Mouse (Mus musculus) limb, embryonic 14.5 days (tissue): ENCODE results near the gene Smarcd3. TPM values are rescaled to one million over a fixed set of nuclear protein-coding genes. Genes with fewer than 3 reads are reported as not detected.
A peak's percentile ranks its signal among the peaks of the same experiment; 100 is the strongest.

Experiments used
- ATAC-seq: fragments of 200-750 bp; cut with Nextera tagmentation; 2 replicates; pipeline ENCODE4 v1.8.0; 2017; ENCODE audit warnings: low read depth, moderate number of reproducible peaks, moderate TSS enrichment; ENCODE audit not compliant: low FRiP score
- DNase-seq: peaks from one replicate; pipeline ENCODE4 v3.0.0-alpha.2; 2015; ENCODE audit warnings: low spot score
- H3K27ac ChIP-seq: fragments of 300-500 bp; sonication (generic); replicated peaks from 2 replicates; pipeline ENCODE4 v1.5.1; 2014; ENCODE audit warnings: low read depth, mild to moderate bottlenecking, low read length, moderate library complexity, mixed read lengths
- H3K27me3 ChIP-seq: fragments of 300-500 bp; sonication (generic); 2 replicates; pipeline ENCODE4 v1.6.1; 2014; ENCODE audit warnings: low read length, mixed read lengths; ENCODE audit not compliant: control insufficient read depth, insufficient read depth
- H3K36me3 ChIP-seq: fragments of 300-500 bp; sonication (generic); 2 replicates; pipeline ENCODE4 v1.6.1; 2014; ENCODE audit warnings: mild to moderate bottlenecking, low read length, moderate library complexity, mixed read lengths; ENCODE audit not compliant: control insufficient read depth, insufficient read depth
- H3K4me1 ChIP-seq: fragments of 300-500 bp; sonication (generic); 2 replicates; pipeline ENCODE4 v1.6.1; 2014; ENCODE audit warnings: antibody characterized with exemption, low read length, mixed read lengths; ENCODE audit not compliant: control insufficient read depth, insufficient read depth
- H3K4me2 ChIP-seq: fragments of 300-500 bp; sonication (generic); replicated peaks from 2 replicates; pipeline ENCODE4 v1.6.1; 2014; ENCODE audit warnings: low read depth, mild to moderate bottlenecking, low read length, moderate library complexity; ENCODE audit not compliant: severe bottlenecking
- H3K4me3 ChIP-seq: fragments of 300-500 bp; sonication (generic); replicated peaks from 2 replicates; pipeline ENCODE4 v1.5.1; 2014; ENCODE audit warnings: low read length
- H3K9ac ChIP-seq: fragments of 300-500 bp; sonication (generic); 2 replicates; pipeline ENCODE4 v1.6.1; 2014; ENCODE audit warnings: mild to moderate bottlenecking, low read depth, low read length, moderate library complexity; ENCODE audit not compliant: severe bottlenecking
- H3K9me3 ChIP-seq: fragments of 300-500 bp; sonication (generic); 2 replicates; pipeline ENCODE4 v1.6.1; 2016; ENCODE audit warnings: low read length; ENCODE audit not compliant: control insufficient read depth
- POLR2A ChIP-seq: fragments of 200-500 bp; IDR thresholded peaks from 2 replicates; pipeline ENCODE4 v1.8.0; 2012; ENCODE audit warnings: inconsistent platforms, mild to moderate bottlenecking, moderate library complexity, borderline replicate concordance; ENCODE audit not compliant: insufficient read depth, insufficient read length; ENCODE audit errors: extremely low read depth
- WGBS: fragments of 180-500 bp; shearing (Covaris S2); extraction: QIAGEN DNeasy Blood & Tissue Kit; methylation state at CpG from one replicate; pipeline ENCODE4 v1.1.7; 2014; 5-methylcytosine and 5-hydroxymethylcytosine counted together
- polyA plus RNA-seq, 2 experiments: library from polyadenylated mRNA; depleted of rRNA in 1 of 2; stranded (reverse) in 1 of 2; unstranded in 1 of 2; fragments of >200 nt; fragmentation: Nextera tagmentation in 1 of 2; extraction: Ambion mirVana in 1 of 2; gene quantifications; 2 replicates each; pipeline versions ENCODE4 v1.2.1 to v1.2.3; 2012 to 2014

Smarcd3 gene
- polyA plus RNA-seq, 2 experiments = 52.7 to 91.5 TPM

GRCm38 (mm10) chr5:24620116-24620515, 4.1 kb downstream of the Smarcd3 start:
- Histone ChIP-seq H3K9ac (0 out of 2 replicates have a peak overlapping the region, but pooled peaks have one; percentile 34), H3K36me3 (no peaks in the 10 kb centered on the region), H3K4me2 (peak overlapping the region; percentile 1; the same call in 1 of the 2 replicates), H3K4me3 (no peak overlapping the region), H3K27ac (peak overlapping the region; percentile 75), H3K27me3 (no peaks in the 10 kb centered on the region), H3K9me3 (no peaks in the 10 kb centered on the region), H3K4me1 (peaks cover 23% of the 10 kb centered on the region)
- 18% methylated on average over 8 of the region's 8 CpGs for WGBS
- no peak for TF ChIP-seq POLR2A
- ATAC-seq (peak; percentile 51; the same call in 1 of the 2 replicates), DNase-seq (peak; percentile 80)

GRCm38 (mm10) chr5:24618921-24619320, 5.3 kb downstream of the Smarcd3 start:
- H3K36me3 ChIP-seq = no peaks in the 10 kb centered on the region
- H3K27ac ChIP-seq = no peak overlapping the region
- no peaks in the 10 kb centered on the region for H3K9me3 ChIP-seq
- H3K9ac ChIP-seq = no peak overlapping the region
- DNase-seq = no peak
- no peak for ATAC-seq
- no peaks in the 10 kb centered on the region for H3K27me3 ChIP-seq
- 83% methylated on average over 3 of the region's 3 CpGs for WGBS
- no peak overlapping the region for H3K4me3 ChIP-seq
- no peak overlapping the region for H3K4me2 ChIP-seq
- peaks cover 19% of the 10 kb centered on the region for H3K4me1 ChIP-seq
- TF ChIP-seq POLR2A = no peak

GRCm38 (mm10) chr5:24615097-24615496, 9.1 kb downstream of the Smarcd3 start:
- TF ChIP-seq POLR2A = no peak
- no peak for ATAC-seq
- Histone ChIP-seq H3K27me3 (no peaks in the 10 kb centered on the region), H3K4me2 (no peak overlapping the region), H3K9me3 (no peaks in the 10 kb centered on the region), H3K27ac (no peak overlapping the region), H3K36me3 (no peaks in the 10 kb centered on the region), H3K9ac (no peak overlapping the region), H3K4me1 (peaks cover 16% of the 10 kb centered on the region), H3K4me3 (no peak overlapping the region)
- no peak for DNase-seq
- WGBS = 71% methylated on average over 6 of the region's 6 CpGs

- TF ChIP-seq POLR2A = no peak
- no peak for ATAC-seq
- no peak overlapping the region for H3K9ac ChIP-seq
Measured at GRCm38 (mm10) chr5:24612302-24612649, 11.9 kb downstream of the Smarcd3 start.

GRCm38 (mm10) chr5:24611366-24612301, 12.6 kb downstream of the Smarcd3 start:
- H3K9ac ChIP-seq = no peak overlapping the region
- DNase-seq = no peak
- no peak for TF ChIP-seq POLR2A
- no peaks in the 10 kb centered on the region for H3K36me3 ChIP-seq
- WGBS = 48% methylated on average over 7 of the region's 7 CpGs
- no peaks in the 10 kb centered on the region for H3K9me3 ChIP-seq
- no peak for ATAC-seq
- H3K4me2 ChIP-seq = no peak overlapping the region
- no peak overlapping the region for H3K4me3 ChIP-seq
- H3K4me1 ChIP-seq = peaks cover 10% of the 10 kb centered on the region
- H3K27ac ChIP-seq = no peak overlapping the region
- H3K27me3 ChIP-seq = no peaks in the 10 kb centered on the region

More at GRCm38 (mm10) chr5:24612302-24612649, 11.9 kb downstream of the Smarcd3 start:
- no peak overlapping the region for H3K4me2 ChIP-seq
- peaks cover 8% of the 10 kb centered on the region; the same call in 1 of the 2 replicates for H3K4me1 ChIP-seq
- no peaks in the 10 kb centered on the region for H3K36me3 ChIP-seq
- 65% methylated on average over 5 of the region's 5 CpGs for WGBS
- no peak overlapping the region for H3K27ac ChIP-seq
- no peak for DNase-seq
- H3K9me3 ChIP-seq = no peaks in the 10 kb centered on the region
- H3K4me3 ChIP-seq = no peak overlapping the region
- no peaks in the 10 kb centered on the region for H3K27me3 ChIP-seq
